Mouse (Mus musculus): ENCODE measurements around the gene Vipas39.

Vipas39 gene

DNA sequence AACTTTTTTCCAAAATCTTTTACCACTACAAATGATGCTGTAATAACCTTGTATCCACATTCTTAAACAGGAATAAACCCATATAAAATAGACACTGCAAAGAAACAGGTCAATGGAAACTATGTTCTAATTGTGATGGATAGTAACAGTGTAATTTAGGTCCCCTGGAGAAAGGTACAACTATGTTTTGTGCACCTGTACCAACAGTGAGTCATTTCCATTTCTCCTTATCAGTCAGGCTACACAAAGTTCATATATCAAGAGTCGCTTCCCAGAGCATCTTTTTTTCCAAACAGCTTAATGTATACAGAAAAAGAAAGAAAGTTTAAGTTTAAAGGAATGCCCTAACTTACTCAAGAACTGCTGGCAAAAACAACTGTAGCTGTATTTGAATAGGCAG is 71.0 kb downstream of the Vipas39 start:
- no peak for DNase-seq

DNA sequence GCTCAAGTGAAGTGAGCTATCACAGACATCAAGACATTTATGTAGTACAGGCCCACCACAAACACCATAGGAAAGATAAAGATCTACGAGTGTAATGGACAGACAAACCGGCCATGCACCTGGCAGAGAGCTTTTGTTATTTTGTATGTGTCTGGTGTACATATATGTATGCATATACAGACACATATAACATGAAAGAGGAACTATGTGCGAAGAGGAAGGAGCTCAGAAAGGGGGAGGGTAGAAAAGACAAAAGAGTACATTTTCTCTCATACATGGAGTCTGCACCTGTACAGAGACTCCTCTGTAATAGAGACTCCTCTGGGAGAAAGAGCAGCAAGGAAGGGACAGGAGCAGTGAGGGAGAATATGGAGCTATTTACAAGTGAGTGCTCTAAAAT is 73.0 kb downstream of the Vipas39 start:
- no peak for DNase-seq
